25 mouse cellular contexts compared by ENCODE assay signal in genomic region chr9:55900531-55900930, GRCm38 (mm10).
"Had no signal": no experiment of that assay in that cellular context is flagged by ENCODE, and none has a peak within 500 bp of the region (broad histone marks: within the 10 kb centered on the region; RNA-seq: fewer than 3 reads in every experiment).

No protein-coding gene starts in this region.

- H3K27me3 ChIP-seq: heart, embryonic 12.5 days; hindbrain, embryonic 12.5 days; intestine, embryonic 15.5 days; limb, embryonic 12.5 days; liver, embryonic 13.5 days; liver, embryonic 15.5 days had no signal

- H3K4me3 ChIP-seq: heart, adult 2 months; heart, embryonic 10.5 days; heart, embryonic 12.5 days; hindbrain, embryonic 10.5 days; hindbrain, embryonic 12.5 days; intestine, embryonic 15.5 days; layer of hippocampus, adult 2 months; left cerebral cortex, adult 2 months; limb, embryonic 10.5 days; limb, embryonic 12.5 days; liver, embryonic 13.5 days; liver, embryonic 15.5 days had no signal

- H3K9me3 ChIP-seq: heart, embryonic 10.5 days; heart, embryonic 12.5 days; hindbrain, embryonic 10.5 days; hindbrain, embryonic 12.5 days; intestine, embryonic 15.5 days; limb, embryonic 10.5 days; limb, embryonic 12.5 days; liver, embryonic 13.5 days; liver, embryonic 15.5 days had no signal

- H3K27ac ChIP-seq: heart, adult 2 months; heart, embryonic 10.5 days; hindbrain, embryonic 10.5 days; hindbrain, embryonic 12.5 days; hindbrain, embryonic 14.5 days; intestine, embryonic 15.5 days; layer of hippocampus, adult 2 months; left cerebral cortex, adult 2 months; limb, embryonic 10.5 days; limb, embryonic 12.5 days; liver, embryonic 15.5 days had no signal

- DNase-seq: gastrocnemius, postnatal 14 days; gastrocnemius, postnatal 36 days; heart, adult 11 months; heart, adult 2 months; heart, postnatal 10 days; heart, postnatal 4 days; kidney, adult 18-20 months; kidney, adult 8-10 months; kidney, postnatal 10 days; kidney, postnatal 25 days; kidney, postnatal 4 days; liver; liver, embryonic 13.5 days had no signal

- H3K9ac ChIP-seq: heart, embryonic 12.5 days; hindbrain, embryonic 12.5 days; hindbrain, embryonic 14.5 days; intestine, embryonic 15.5 days; limb, embryonic 12.5 days; liver, embryonic 13.5 days; liver, embryonic 15.5 days had no signal

- H3K4me2 ChIP-seq: heart, embryonic 12.5 days; hindbrain, embryonic 12.5 days; hindbrain, embryonic 14.5 days; intestine, embryonic 15.5 days; limb, embryonic 12.5 days; liver, embryonic 11.5 days; liver, embryonic 15.5 days had no signal

- H3K4me1 ChIP-seq: heart, embryonic 10.5 days; heart, embryonic 12.5 days; hindbrain, embryonic 12.5 days; intestine, embryonic 15.5 days; limb, embryonic 10.5 days; limb, embryonic 12.5 days had no signal

- H3K36me3 ChIP-seq: heart, embryonic 10.5 days; heart, embryonic 12.5 days; hindbrain, embryonic 10.5 days; hindbrain, embryonic 12.5 days; intestine, embryonic 15.5 days; limb, embryonic 10.5 days; limb, embryonic 12.5 days; liver, embryonic 13.5 days; liver, embryonic 15.5 days had no signal
